Mouse (Mus musculus): Measurements from ENCODE around the gene Prkcq. TPM values are rescaled to one million over a fixed set of nuclear protein-coding genes. Genes with fewer than 3 reads are reported as not detected.

Prkcq gene
- polyA plus RNA-seq, 1 experiment from 2014 or later: 5.9 TPM

DNA sequence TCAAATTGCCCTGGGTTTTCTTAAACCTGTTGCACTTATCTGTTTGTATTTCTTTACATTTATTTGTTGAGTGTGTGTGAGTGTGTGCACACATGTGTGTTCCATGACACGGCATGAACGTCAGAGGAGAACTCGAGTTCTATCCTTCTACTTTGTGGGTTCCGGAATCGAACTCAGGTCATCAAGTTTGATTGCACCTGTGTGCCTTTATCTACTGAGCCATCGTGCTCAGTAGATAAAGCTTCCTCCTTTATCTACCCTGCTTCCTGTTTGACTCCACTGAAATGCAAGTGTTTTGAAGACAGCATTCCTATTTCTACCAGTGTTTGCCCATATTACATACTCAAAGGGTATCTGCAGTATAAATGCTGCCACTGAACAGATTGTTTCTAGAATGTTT lies 33.8 kb downstream of the Prkcq start:
- Histone ChIP-seq H3K4me2 (ENCODE audit: low read depth, low read length) (no peak overlapping the region), H3K27me3 (ENCODE audit: control insufficient read depth, insufficient read depth, low read length) (no peaks in the 10 kb centered on the region), H3K4me3 (ENCODE audit: low read length) (no peak overlapping the region), H3K9ac (ENCODE audit: low read length) (no peak overlapping the region), H3K36me3 (ENCODE audit: control insufficient read depth, insufficient read depth) (no peaks in the 10 kb centered on the region), H3K27ac (ENCODE audit: low read length) (no peak overlapping the region), H3K9me3 (replicated peaks; ENCODE audit: control insufficient read depth, low read length) (no peaks in the 10 kb centered on the region), H3K4me1 (ENCODE audit: control insufficient read depth, insufficient read depth, low read length) (no peaks in the 10 kb centered on the region)
- ATAC-seq (replicated peaks; ENCODE audit: extremely low read depth, insufficient read depth, low FRiP score): no peak
- WGBS: 79% methylated on average over 6 of the region's 6 CpGs

GRCm38 (mm10) chr2:11208263-11208662 lies 36.4 kb downstream of the Prkcq start:
- Histone ChIP-seq H3K4me3 (ENCODE audit: low read length) (no peak overlapping the region), H3K4me1 (ENCODE audit: control insufficient read depth, insufficient read depth, low read length) (no peaks in the 10 kb centered on the region), H3K36me3 (ENCODE audit: control insufficient read depth, insufficient read depth) (no peaks in the 10 kb centered on the region), H3K9me3 (replicated peaks; ENCODE audit: control insufficient read depth, low read length) (no peaks in the 10 kb centered on the region), H3K4me2 (ENCODE audit: low read depth, low read length) (no peak overlapping the region), H3K27me3 (ENCODE audit: control insufficient read depth, insufficient read depth, low read length) (no peaks in the 10 kb centered on the region), H3K27ac (ENCODE audit: low read length) (no peak overlapping the region), H3K9ac (ENCODE audit: low read length) (no peak overlapping the region)
- no peak for ATAC-seq (replicated peaks; ENCODE audit: extremely low read depth, insufficient read depth, low FRiP score)
- 67% methylated on average over 9 of the region's 9 CpGs for WGBS

GRCm38 (mm10) chr2:11209335-11209734 lies 37.4 kb downstream of the Prkcq start:
- no peaks in the 10 kb centered on the region for H3K27me3 ChIP-seq (ENCODE audit: control insufficient read depth, insufficient read depth, low read length)
- H3K4me3 ChIP-seq (ENCODE audit: low read length): no peak overlapping the region
- no peak overlapping the region for H3K9ac ChIP-seq (ENCODE audit: low read length)
- ATAC-seq (replicated peaks; ENCODE audit: extremely low read depth, insufficient read depth, low FRiP score): no peak
- no peak overlapping the region for H3K4me2 ChIP-seq (ENCODE audit: low read depth, low read length)
- H3K4me1 ChIP-seq (ENCODE audit: control insufficient read depth, insufficient read depth, low read length): no peaks in the 10 kb centered on the region
- H3K27ac ChIP-seq (ENCODE audit: low read length): no peak overlapping the region
- no peaks in the 10 kb centered on the region for H3K9me3 ChIP-seq (replicated peaks; ENCODE audit: control insufficient read depth, low read length)
- no peaks in the 10 kb centered on the region for H3K36me3 ChIP-seq (ENCODE audit: control insufficient read depth, insufficient read depth)
- WGBS: 53% methylated on average over 6 of the region's 6 CpGs

- Histone ChIP-seq H3K9me3 (replicated peaks; ENCODE audit: control insufficient read depth, low read length) (no peaks in the 10 kb centered on the region), H3K4me3 (ENCODE audit: low read length) (no peak overlapping the region), H3K27ac (ENCODE audit: low read length) (no peak overlapping the region), H3K27me3 (ENCODE audit: control insufficient read depth, insufficient read depth, low read length) (no peaks in the 10 kb centered on the region), H3K4me2 (ENCODE audit: low read depth, low read length) (no peak overlapping the region), H3K9ac (ENCODE audit: low read length) (no peak overlapping the region), H3K4me1 (ENCODE audit: control insufficient read depth, insufficient read depth, low read length) (no peaks in the 10 kb centered on the region), H3K36me3 (ENCODE audit: control insufficient read depth, insufficient read depth) (no peaks in the 10 kb centered on the region)
- 66% methylated on average over 8 of the region's 8 CpGs for WGBS
- ATAC-seq (replicated peaks; ENCODE audit: extremely low read depth, insufficient read depth, low FRiP score): no peak
Measured at GRCm38 (mm10) chr2:11210241-11210916, 38.5 kb downstream of the Prkcq start.

- H3K4me3 ChIP-seq (ENCODE audit: low read length): no peak overlapping the region
- H3K36me3 ChIP-seq (ENCODE audit: control insufficient read depth, insufficient read depth): no peaks in the 10 kb centered on the region
- no peaks in the 10 kb centered on the region for H3K27me3 ChIP-seq (ENCODE audit: control insufficient read depth, insufficient read depth, low read length)
- H3K4me2 ChIP-seq (ENCODE audit: low read depth, low read length): no peak overlapping the region
- no peak overlapping the region for H3K9ac ChIP-seq (ENCODE audit: low read length)
- H3K27ac ChIP-seq (ENCODE audit: low read length): no peak overlapping the region
- peak; percentile 28; the same call in 1 of the 2 replicates for ATAC-seq (replicated peaks; ENCODE audit: extremely low read depth, insufficient read depth, low FRiP score)
- 45% methylated on average over 7 of the region's 7 CpGs for WGBS
- no peaks in the 10 kb centered on the region for H3K9me3 ChIP-seq (replicated peaks; ENCODE audit: control insufficient read depth, low read length)
- no peaks in the 10 kb centered on the region for H3K4me1 ChIP-seq (ENCODE audit: control insufficient read depth, insufficient read depth, low read length)
Measured at GRCm38 (mm10) chr2:11211961-11212562, 40.2 kb downstream of the Prkcq start.

DNA sequence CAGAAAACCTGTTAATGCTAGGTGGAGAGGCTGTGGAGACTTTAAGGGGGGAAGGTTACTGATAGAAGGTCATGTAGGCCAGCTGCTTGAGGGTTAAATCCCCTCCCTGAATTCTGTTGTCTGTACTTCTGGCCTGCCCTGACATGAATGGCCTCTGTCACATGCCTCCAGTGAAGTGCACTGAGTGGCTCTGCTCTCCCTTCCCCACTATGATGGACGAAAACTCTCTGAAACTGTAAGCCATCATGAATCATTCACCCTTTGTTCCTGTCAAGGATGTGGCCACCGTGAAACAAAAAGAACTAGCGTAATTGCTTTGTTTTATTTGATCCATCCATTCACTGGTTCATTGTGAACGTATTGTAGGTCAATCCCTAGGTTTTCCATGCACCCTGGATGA lies 44.5 kb downstream of the Prkcq start:
- WGBS: 70% methylated on average over 4 of the region's 4 CpGs
- no peaks in the 10 kb centered on the region for H3K27me3 ChIP-seq (ENCODE audit: control insufficient read depth, insufficient read depth, low read length)

DNA sequence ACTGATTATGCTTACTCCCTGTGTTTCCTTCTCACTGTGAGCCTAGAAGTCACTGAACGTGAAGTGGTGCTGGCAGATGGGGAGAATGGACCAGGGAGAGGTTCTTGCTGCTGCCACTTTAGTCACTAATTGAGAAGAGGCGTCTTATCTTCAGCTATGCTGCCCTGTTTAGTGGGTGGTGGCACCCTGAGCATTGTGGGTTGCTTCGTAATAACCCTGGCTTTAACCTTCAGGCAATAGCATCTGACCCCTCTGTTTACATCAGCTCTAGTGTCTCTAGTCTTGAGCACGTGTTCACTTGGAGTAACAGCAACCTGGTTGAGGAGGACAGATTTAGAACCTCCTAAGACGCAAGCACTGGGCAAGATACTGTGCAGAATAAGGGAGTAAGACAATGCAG lies 44.9 kb downstream of the Prkcq start:
- Histone ChIP-seq H3K4me3 (ENCODE audit: low read length) (no peak overlapping the region), H3K9ac (ENCODE audit: low read length) (no peak overlapping the region), H3K4me2 (ENCODE audit: low read depth, low read length) (no peak overlapping the region), H3K27ac (ENCODE audit: low read length) (no peak overlapping the region), H3K36me3 (ENCODE audit: control insufficient read depth, insufficient read depth) (no peaks in the 10 kb centered on the region), H3K9me3 (replicated peaks; ENCODE audit: control insufficient read depth, low read length) (no peaks in the 10 kb centered on the region), H3K27me3 (ENCODE audit: control insufficient read depth, insufficient read depth, low read length) (no peaks in the 10 kb centered on the region), H3K4me1 (ENCODE audit: control insufficient read depth, insufficient read depth, low read length) (no peaks in the 10 kb centered on the region)
- no peak for ATAC-seq (replicated peaks; ENCODE audit: extremely low read depth, insufficient read depth, low FRiP score)
- 67% methylated on average over 5 of the region's 5 CpGs for WGBS

More for the DNA sequence above, 44.5 kb downstream of the Prkcq start:
- Histone ChIP-seq H3K4me3 (ENCODE audit: low read length) (no peak overlapping the region), H3K4me1 (ENCODE audit: control insufficient read depth, insufficient read depth, low read length) (no peaks in the 10 kb centered on the region), H3K27ac (ENCODE audit: low read length) (no peak overlapping the region), H3K36me3 (ENCODE audit: control insufficient read depth, insufficient read depth) (no peaks in the 10 kb centered on the region), H3K9ac (ENCODE audit: low read length) (no peak overlapping the region), H3K4me2 (ENCODE audit: low read depth, low read length) (no peak overlapping the region), H3K9me3 (replicated peaks; ENCODE audit: control insufficient read depth, low read length) (no peaks in the 10 kb centered on the region)
- ATAC-seq (replicated peaks; ENCODE audit: extremely low read depth, insufficient read depth, low FRiP score): no peak

GRCm38 (mm10) chr2:11218122-11218521 lies 46.2 kb downstream of the Prkcq start:
- no peak for ATAC-seq (replicated peaks; ENCODE audit: extremely low read depth, insufficient read depth, low FRiP score)
- no peak overlapping the region for H3K9ac ChIP-seq (ENCODE audit: low read length)
- no peaks in the 10 kb centered on the region for H3K36me3 ChIP-seq (ENCODE audit: control insufficient read depth, insufficient read depth)
- 51% methylated on average over 5 of the region's 5 CpGs for WGBS
- H3K4me3 ChIP-seq (ENCODE audit: low read length): no peak overlapping the region
- no peak overlapping the region for H3K27ac ChIP-seq (ENCODE audit: low read length)
- H3K4me1 ChIP-seq (ENCODE audit: control insufficient read depth, insufficient read depth, low read length): no peaks in the 10 kb centered on the region
- H3K9me3 ChIP-seq (replicated peaks; ENCODE audit: control insufficient read depth, low read length): no peaks in the 10 kb centered on the region
- no peak overlapping the region for H3K4me2 ChIP-seq (ENCODE audit: low read depth, low read length)
- no peaks in the 10 kb centered on the region for H3K27me3 ChIP-seq (ENCODE audit: control insufficient read depth, insufficient read depth, low read length)

DNA sequence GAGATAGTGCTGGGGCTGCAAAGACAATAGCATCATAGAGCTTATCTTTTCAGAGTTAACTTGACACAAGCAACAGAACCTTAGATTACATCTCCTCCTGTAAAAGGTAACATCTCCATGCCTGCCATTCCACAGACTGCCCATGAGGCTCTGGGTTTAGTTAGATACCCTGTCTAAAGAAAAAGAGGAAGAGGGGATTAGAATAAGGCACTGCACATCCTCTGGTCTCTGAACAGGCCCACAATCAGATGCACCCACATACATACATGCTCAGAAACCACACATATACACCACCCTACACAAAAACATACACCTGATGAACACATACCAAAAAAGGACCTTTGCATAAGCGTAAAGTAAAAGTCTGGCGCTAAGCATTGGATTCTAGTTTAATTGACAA lies 47.4 kb downstream of the Prkcq start:
- 96% methylated on average over 2 of the region's 2 CpGs for WGBS
- ATAC-seq (replicated peaks; ENCODE audit: extremely low read depth, insufficient read depth, low FRiP score): no peak

More for the DNA sequence above, 47.4 kb downstream of the Prkcq start:
- Histone ChIP-seq H3K4me1 (ENCODE audit: control insufficient read depth, insufficient read depth, low read length) (no peaks in the 10 kb centered on the region), H3K27me3 (ENCODE audit: control insufficient read depth, insufficient read depth, low read length) (no peaks in the 10 kb centered on the region), H3K27ac (ENCODE audit: low read length) (no peak overlapping the region), H3K4me2 (ENCODE audit: low read depth, low read length) (no peak overlapping the region), H3K36me3 (ENCODE audit: control insufficient read depth, insufficient read depth) (no peaks in the 10 kb centered on the region), H3K9ac (ENCODE audit: low read length) (no peak overlapping the region), H3K4me3 (ENCODE audit: low read length) (no peak overlapping the region), H3K9me3 (replicated peaks; ENCODE audit: control insufficient read depth, low read length) (no peaks in the 10 kb centered on the region)
